Mouse (Mus musculus) spleen, adult 2 months (tissue): ENCODE data around the gene Chka.

Experiments
- CTCF ChIP-seq: fragments of 200-500 bp; IDR thresholded peaks from 2 replicates; pipeline ENCODE4 v1.5.1; 2011; ENCODE audit warnings: mild to moderate bottlenecking, inconsistent platforms; ENCODE audit not compliant: insufficient read depth, insufficient read length, insufficient replicate concordance; ENCODE audit errors: extremely low read depth
- POLR2A ChIP-seq: fragments of 200-500 bp; IDR thresholded peaks from 2 replicates; pipeline ENCODE4 v1.6.1; 2011; ENCODE audit warnings: low read depth, low read length, inconsistent platforms

GRCm38 (mm10) chr19:3855601-3856000 lies 4.0 kb downstream of the Chka start:
- TF ChIP-seq CTCF = no peak
- TF ChIP-seq POLR2A = no peak
